Mouse (Mus musculus): ENCODE data around the gene AC134908.4. TPM values are rescaled to one million over a fixed set of nuclear protein-coding genes. Genes with fewer than 3 reads are reported as not detected.

AC134908.4 gene
- polyA plus RNA-seq, 1 experiment from 2014 or later: 0.26 TPM

- H3K4me2 ChIP-seq (ENCODE audit: low read depth, low read length): peak overlapping the region; percentile 98
- peak overlapping the region; percentile 97 for H3K9ac ChIP-seq (ENCODE audit: low read length)
- H3K27ac ChIP-seq (ENCODE audit: low read length): peak overlapping the region; percentile 99
- H3K4me1 ChIP-seq (ENCODE audit: control insufficient read depth, insufficient read depth, low read length): peaks cover 70% of the 10 kb centered on the region
- H3K4me3 ChIP-seq (ENCODE audit: low read length): peak overlapping the region; percentile 90
- no peaks in the 10 kb centered on the region for H3K9me3 ChIP-seq (replicated peaks; ENCODE audit: control insufficient read depth, low read length)
- no peaks in the 10 kb centered on the region for H3K27me3 ChIP-seq (ENCODE audit: control insufficient read depth, insufficient read depth, low read length)
- WGBS: under 1% methylated on average over 77 of the region's 77 CpGs
- peaks cover 19% of the 10 kb centered on the region for H3K36me3 ChIP-seq (ENCODE audit: control insufficient read depth, insufficient read depth)
- peak; percentile 91 for ATAC-seq (replicated peaks; ENCODE audit: extremely low read depth, insufficient read depth, low FRiP score)
Observed at GRCm38 (mm10) chr17:25832436-25833290, 37.2 kb upstream of the AC134908.4 start.

GRCm38 (mm10) chr17:25831451-25832281, 36.2 kb upstream of the AC134908.4 start:
- peaks cover 64% of the 10 kb centered on the region for H3K4me1 ChIP-seq (ENCODE audit: control insufficient read depth, insufficient read depth, low read length)
- peaks cover 26% of the 10 kb centered on the region for H3K36me3 ChIP-seq (ENCODE audit: control insufficient read depth, insufficient read depth)
- ATAC-seq (replicated peaks; ENCODE audit: extremely low read depth, insufficient read depth, low FRiP score): no peak
- 47% methylated on average over 21 of the region's 21 CpGs for WGBS
- H3K9me3 ChIP-seq (replicated peaks; ENCODE audit: control insufficient read depth, low read length): no peaks in the 10 kb centered on the region
- peak overlapping the region; percentile 99 for H3K27ac ChIP-seq (ENCODE audit: low read length)
- H3K9ac ChIP-seq (ENCODE audit: low read length): peak overlapping the region; percentile 97
- H3K4me2 ChIP-seq (ENCODE audit: low read depth, low read length): peak overlapping the region; percentile 98
- no peaks in the 10 kb centered on the region for H3K27me3 ChIP-seq (ENCODE audit: control insufficient read depth, insufficient read depth, low read length)
- H3K4me3 ChIP-seq (ENCODE audit: low read length): peak overlapping the region; percentile 90

DNA sequence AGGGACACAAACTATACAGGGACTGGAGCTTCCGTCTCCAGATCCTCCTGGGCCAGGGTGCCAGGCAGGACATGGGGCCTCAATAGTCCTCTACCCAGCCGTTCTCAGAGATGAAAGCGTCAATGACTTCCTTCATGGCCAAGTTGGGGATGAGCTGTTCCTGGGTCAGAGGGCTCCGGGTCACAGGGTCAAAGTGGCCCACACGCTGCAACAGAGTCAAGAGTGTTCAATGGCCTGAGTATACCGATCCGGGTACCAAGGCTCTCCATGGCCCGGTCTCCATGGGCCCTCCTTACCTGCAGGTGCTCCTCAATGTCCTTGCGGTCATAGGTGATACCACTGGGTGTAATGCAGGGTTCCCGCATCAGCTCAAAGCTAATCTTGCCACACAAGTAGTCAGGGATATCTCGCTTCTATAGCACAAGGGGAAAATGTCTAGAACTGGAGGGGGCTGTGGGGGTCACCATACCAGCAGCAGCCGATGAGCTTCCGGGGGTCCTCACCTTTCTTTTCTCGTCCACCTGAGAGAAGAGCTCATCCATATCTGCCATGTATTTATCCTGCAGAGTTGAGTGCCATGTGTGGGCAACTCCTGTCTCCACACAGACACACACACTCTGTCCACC, 35.5 kb upstream of the AC134908.4 start:
- ATAC-seq (replicated peaks; ENCODE audit: extremely low read depth, insufficient read depth, low FRiP score): no peak

DNA sequence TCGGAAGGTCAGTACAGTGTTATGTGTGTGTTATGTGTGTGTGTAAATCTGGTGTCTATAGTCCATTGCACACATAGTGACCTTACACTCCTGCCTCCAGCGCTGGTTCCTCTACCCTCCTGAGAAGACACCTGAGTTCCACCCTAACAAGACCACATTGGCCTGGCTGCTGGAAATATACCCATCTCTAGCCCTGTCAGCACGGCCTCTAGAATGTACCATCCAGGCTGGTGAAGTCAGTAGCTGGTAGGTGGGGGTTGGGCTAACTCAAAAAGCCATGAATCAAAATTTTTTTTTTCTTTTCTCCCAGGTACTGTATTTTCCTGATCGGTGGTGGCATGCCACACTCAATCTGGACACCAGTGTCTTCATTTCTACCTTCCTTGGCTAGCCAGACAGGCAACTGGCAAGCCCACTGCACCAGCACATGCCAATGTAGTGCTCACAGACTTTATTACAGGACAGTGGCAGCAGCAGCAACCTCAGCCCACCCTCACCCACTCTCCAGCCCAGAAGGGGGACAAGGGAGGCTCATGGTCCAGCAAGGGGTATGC, 34.8 kb upstream of the AC134908.4 start:
- Histone ChIP-seq H3K36me3 (ENCODE audit: control insufficient read depth, insufficient read depth) (peaks cover 36% of the 10 kb centered on the region), H3K9ac (ENCODE audit: low read length) (no peak overlapping the region), H3K27me3 (ENCODE audit: control insufficient read depth, insufficient read depth, low read length) (no peaks in the 10 kb centered on the region), H3K4me3 (ENCODE audit: low read length) (no peak overlapping the region; the same call in 1 of the 2 replicates), H3K9me3 (replicated peaks; ENCODE audit: control insufficient read depth, low read length) (no peaks in the 10 kb centered on the region), H3K4me2 (ENCODE audit: low read depth, low read length) (no peak overlapping the region), H3K27ac (ENCODE audit: low read length) (no peak overlapping the region), H3K4me1 (ENCODE audit: control insufficient read depth, insufficient read depth, low read length) (peaks cover 50% of the 10 kb centered on the region)
- WGBS: 80% methylated on average over 4 of the region's 4 CpGs
- no peak for ATAC-seq (replicated peaks; ENCODE audit: extremely low read depth, insufficient read depth, low FRiP score)

More for the DNA sequence above, 35.5 kb upstream of the AC134908.4 start:
- H3K4me3 ChIP-seq (ENCODE audit: low read length): no peak overlapping the region
- no peak overlapping the region for H3K9ac ChIP-seq (ENCODE audit: low read length)
- H3K36me3 ChIP-seq (ENCODE audit: control insufficient read depth, insufficient read depth): peaks cover 33% of the 10 kb centered on the region
- no peaks in the 10 kb centered on the region for H3K27me3 ChIP-seq (ENCODE audit: control insufficient read depth, insufficient read depth, low read length)
- peaks cover 56% of the 10 kb centered on the region for H3K4me1 ChIP-seq (ENCODE audit: control insufficient read depth, insufficient read depth, low read length)
- H3K27ac ChIP-seq (ENCODE audit: low read length): no peak overlapping the region
- no peak overlapping the region; the same call in 1 of the 2 replicates for H3K4me2 ChIP-seq (ENCODE audit: low read depth, low read length)
- H3K9me3 ChIP-seq (replicated peaks; ENCODE audit: control insufficient read depth, low read length): no peaks in the 10 kb centered on the region
- WGBS: 87% methylated on average over 14 of the region's 14 CpGs

DNA sequence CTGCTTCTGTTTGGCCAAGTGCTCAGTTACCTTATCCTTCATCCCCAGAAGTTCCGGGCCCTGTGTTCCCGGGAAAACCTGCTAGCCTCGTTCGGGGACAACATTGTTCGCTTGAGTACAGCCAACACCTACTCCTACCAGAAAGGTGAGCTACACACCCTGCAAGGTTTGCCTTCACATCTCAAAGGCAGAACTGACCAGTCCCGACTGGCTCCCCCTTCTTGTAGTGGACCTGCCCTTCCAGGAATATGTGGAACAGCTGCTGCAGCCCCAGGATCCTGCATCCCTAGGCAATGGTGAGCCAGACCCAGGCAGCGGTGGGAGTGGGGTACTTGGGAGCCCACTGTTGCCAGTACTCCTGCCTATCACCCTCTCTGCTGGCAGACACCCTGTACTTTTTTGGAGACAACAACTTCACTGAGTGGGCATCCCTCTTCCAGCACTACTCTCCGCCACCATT, 34.1 kb upstream of the AC134908.4 start:
- H3K4me3 ChIP-seq (ENCODE audit: low read length): peak overlapping the region; percentile 68
- H3K4me2 ChIP-seq (ENCODE audit: low read depth, low read length): peak overlapping the region; percentile 77
- H3K36me3 ChIP-seq (ENCODE audit: control insufficient read depth, insufficient read depth): peaks cover 36% of the 10 kb centered on the region
- no peaks in the 10 kb centered on the region for H3K27me3 ChIP-seq (ENCODE audit: control insufficient read depth, insufficient read depth, low read length)
- peak overlapping the region; percentile 89 for H3K9ac ChIP-seq (ENCODE audit: low read length)
- H3K9me3 ChIP-seq (replicated peaks; ENCODE audit: control insufficient read depth, low read length): no peaks in the 10 kb centered on the region
- 31% methylated on average over 8 of the region's 8 CpGs for WGBS
- ATAC-seq (replicated peaks; ENCODE audit: extremely low read depth, insufficient read depth, low FRiP score): no peak
- H3K4me1 ChIP-seq (ENCODE audit: control insufficient read depth, insufficient read depth, low read length): peaks cover 48% of the 10 kb centered on the region
- peak overlapping the region; percentile 87 for H3K27ac ChIP-seq (ENCODE audit: low read length)

DNA sequence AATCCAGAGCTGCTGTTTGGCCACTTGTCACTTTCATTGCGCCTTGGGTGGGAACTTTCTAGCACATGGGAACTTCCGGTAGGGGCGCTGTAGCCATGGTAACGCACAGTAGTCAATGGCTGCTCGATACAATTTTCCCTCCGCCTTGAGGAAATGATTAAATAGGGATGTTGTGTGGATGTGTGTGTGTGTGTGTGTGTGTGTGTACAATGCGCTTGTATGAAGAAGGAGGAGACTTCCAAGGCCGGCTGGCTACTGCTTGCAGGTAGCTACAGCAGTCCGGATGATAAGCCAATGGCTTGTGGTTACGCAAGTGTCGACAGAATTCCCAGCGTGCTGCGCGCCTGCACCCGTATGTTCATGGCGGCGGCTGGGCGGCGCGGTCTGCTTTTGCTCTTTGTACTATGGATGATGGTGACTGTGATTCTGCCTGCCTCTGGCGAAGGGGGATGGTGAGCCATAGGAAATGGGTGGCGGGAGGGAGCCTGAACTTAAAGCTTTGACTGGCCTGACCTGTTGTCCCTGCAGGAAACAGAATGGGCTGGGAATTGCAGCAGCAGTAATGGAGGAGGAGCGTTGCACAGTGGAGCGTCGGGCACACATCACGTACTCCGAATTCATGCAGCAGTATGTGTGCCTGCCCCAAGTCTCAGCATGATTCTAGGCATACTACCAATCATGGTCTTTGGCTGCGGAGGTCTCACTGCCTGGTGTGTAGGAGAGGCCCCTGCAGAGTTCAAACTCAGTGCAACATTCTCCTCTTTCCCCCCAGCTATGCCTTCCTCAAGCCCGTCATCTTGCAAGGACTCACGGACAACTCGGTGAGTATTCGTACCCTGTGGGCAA, 33.5 kb upstream of the AC134908.4 start, which contains the start of gene Jmjd8:
Gene Jmjd8, plus strand, starts transcription at position 156 of the 846 bp plus-strand sequence.
- Histone ChIP-seq H3K27me3 (ENCODE audit: control insufficient read depth, insufficient read depth, low read length) (no peaks in the 10 kb centered on the region), H3K27ac (ENCODE audit: low read length) (peak within 1 kb of the TSS; percentile 87), H3K4me1 (ENCODE audit: control insufficient read depth, insufficient read depth, low read length) (peaks cover 48% of the 10 kb centered on the region), H3K4me3 (ENCODE audit: low read length) (peak within 1 kb of the TSS; percentile 68), H3K4me2 (ENCODE audit: low read depth, low read length) (peak within 1 kb of the TSS; percentile 77), H3K36me3 (ENCODE audit: control insufficient read depth, insufficient read depth) (peaks cover 36% of the 10 kb centered on the region), H3K9me3 (replicated peaks; ENCODE audit: control insufficient read depth, low read length) (no peaks in the 10 kb centered on the region), H3K9ac (ENCODE audit: low read length) (peak within 1 kb of the TSS; percentile 89)
- under 1% methylated on average over 32 of the region's 32 CpGs for WGBS
- ATAC-seq (replicated peaks; ENCODE audit: extremely low read depth, insufficient read depth, low FRiP score): no peak

DNA sequence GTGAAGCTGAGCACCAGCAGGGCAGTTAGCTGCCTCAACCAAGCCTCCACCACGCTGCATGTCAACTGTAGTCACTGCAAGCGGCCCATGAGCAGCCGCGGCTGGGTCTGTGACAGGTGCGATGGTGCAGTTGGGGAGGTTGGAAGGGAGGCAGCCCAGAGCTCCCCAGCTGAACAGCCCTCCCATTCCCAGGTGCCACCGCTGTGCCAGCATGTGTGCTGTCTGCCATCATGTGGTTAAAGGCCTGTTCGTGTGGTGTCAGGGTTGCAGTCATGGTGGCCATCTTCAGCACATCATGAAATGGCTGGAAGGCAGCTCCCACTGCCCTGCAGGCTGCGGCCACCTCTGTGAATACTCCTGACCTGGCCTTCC, 32.8 kb upstream of the AC134908.4 start:
- Histone ChIP-seq H3K9ac (ENCODE audit: low read length) (peak overlapping the region; percentile 89; the same call in 1 of the 2 replicates), H3K27ac (ENCODE audit: low read length) (peak overlapping the region; percentile 87), H3K36me3 (ENCODE audit: control insufficient read depth, insufficient read depth) (peaks cover 36% of the 10 kb centered on the region), H3K4me1 (ENCODE audit: control insufficient read depth, insufficient read depth, low read length) (peaks cover 48% of the 10 kb centered on the region), H3K4me2 (ENCODE audit: low read depth, low read length) (peak overlapping the region; percentile 77), H3K9me3 (replicated peaks; ENCODE audit: control insufficient read depth, low read length) (no peaks in the 10 kb centered on the region), H3K27me3 (ENCODE audit: control insufficient read depth, insufficient read depth, low read length) (no peaks in the 10 kb centered on the region), H3K4me3 (ENCODE audit: low read length) (peak overlapping the region; percentile 68)
- 81% methylated on average over 8 of the region's 8 CpGs for WGBS
- no peak for ATAC-seq (replicated peaks; ENCODE audit: extremely low read depth, insufficient read depth, low FRiP score)
